Mouse (Mus musculus) yolk sac, embryonic 10.5 days (tissue): ENCODE results near the gene Ckb.
A peak's percentile ranks its signal among the peaks of the same experiment; 100 is the strongest.
"Not testable (repeated sequence)": the region's sequence is repeated elsewhere in the genome, so short reads cannot be mapped to it uniquely, and the experiment has no call there.

ENCODE experiments used
- DNase-seq: peaks from one replicate; pipeline ENCODE4 v3.0.0-alpha.2; 2017; ENCODE audit warnings: low spot score

The Ckb gene

GRCm38 (mm10) chr12:111669000-111669788 is 2.9 kb downstream of the Ckb start:
- DNase-seq: no peak

GRCm38 (mm10) chr12:111668457-111668912 is 3.7 kb downstream of the Ckb start:
- DNase-seq: peak; percentile 85

DNA sequence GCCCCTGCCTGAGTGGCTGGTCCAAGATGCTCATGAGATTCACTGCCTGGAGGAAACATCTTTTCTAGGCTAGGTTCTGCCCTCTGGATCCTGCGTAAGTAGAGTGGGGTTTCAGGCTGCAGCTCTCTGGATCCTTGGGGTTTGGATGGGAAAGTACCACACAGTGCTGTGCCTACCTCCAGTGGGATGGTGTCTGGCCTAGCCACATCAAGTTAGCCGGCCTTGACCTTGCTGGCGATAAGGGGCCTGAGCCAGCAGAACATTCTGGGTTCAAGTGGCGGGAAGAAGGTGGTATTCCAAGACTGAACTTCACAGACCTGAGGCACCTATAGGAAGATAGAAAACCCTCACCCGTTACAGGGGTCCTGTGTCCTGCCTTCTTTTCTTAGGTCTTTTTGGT is 4.7 kb downstream of the Ckb start:
- no peak for DNase-seq

DNA sequence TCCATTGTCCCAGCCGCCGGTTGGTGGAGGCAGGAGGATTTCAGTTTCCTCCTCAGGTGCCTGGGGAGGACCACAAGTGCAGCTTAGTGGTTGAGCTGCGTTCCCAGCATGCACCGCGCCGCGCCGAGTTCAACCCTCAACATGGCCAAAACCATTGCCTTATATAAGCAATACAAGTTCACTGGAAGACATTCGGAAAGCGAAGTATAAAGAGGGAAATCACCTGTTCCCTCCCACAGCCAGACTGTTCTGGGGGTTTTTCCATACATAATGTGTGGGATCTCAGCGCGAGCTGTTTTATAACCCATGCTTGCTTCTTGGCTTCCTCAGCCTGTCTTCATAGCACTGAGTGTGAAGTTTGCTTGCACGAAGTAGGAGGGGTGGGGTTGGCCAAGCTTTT is 5.8 kb downstream of the Ckb start:
- DNase-seq: no peak

DNA sequence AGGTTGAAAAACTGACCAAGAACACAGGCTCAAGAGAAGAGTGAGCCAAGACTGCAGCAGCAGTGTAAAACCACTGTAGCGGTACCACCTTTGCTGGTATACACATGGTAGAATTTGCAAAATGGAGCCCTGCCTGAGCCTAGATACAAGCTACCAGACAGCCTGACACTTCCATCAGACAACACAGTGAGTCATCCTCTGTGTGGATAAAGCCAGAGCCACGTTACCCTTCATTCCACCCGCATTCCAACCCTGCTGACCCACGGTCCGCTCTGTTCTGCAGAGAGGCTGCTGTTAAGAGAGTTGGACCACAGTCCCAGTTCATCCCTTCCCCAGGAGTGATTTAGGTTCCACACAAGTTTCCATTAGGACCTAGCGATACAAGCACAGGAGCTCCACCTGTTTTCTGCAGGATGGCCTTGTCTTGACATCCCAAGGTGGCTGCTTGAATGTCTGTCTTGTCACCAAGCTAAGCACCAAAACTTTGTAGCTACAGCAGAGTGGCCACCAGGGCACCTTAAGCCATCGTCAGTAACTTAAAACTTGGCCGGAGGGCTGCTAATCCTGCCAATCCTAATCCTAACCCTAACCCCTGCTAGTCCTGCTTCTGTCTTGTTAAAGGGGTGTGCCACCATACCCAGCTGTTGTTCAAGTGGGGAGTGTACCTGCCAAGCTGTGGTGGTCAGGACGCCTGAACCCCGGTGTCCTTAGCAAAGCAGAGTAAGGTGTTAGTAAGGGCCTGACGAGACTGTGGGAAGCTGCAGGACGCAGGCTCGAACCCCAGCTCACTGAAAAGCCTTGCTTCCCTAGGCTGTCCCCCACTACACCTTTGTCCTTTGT is 6.9 kb downstream of the Ckb start:
- DNase-seq: no peak

DNA sequence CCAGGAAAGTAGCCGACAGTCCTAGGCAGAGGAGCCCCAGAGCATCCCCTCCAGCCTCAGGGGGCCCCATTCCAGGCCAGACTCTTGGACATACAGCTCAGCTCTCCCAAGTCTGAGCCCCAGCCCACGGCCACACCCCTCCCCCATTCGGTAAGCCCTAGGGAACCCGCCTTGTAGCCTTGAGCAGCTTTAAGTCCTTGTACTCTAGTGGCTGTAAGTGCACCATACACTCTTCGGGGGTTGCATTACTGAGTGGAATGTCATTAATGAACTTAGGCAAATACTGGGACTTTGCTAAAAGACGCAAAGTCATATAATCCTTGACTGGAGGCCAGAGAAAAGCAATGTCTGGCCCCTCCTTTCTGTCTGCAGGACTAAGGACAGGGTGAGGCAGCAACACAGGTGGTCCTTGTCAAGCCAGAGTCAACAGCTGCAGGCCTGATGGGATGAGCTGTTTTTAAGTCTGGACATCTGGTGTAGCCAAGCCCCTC is 7.9 kb downstream of the Ckb start:
- DNase-seq: peak; percentile 9

DNA sequence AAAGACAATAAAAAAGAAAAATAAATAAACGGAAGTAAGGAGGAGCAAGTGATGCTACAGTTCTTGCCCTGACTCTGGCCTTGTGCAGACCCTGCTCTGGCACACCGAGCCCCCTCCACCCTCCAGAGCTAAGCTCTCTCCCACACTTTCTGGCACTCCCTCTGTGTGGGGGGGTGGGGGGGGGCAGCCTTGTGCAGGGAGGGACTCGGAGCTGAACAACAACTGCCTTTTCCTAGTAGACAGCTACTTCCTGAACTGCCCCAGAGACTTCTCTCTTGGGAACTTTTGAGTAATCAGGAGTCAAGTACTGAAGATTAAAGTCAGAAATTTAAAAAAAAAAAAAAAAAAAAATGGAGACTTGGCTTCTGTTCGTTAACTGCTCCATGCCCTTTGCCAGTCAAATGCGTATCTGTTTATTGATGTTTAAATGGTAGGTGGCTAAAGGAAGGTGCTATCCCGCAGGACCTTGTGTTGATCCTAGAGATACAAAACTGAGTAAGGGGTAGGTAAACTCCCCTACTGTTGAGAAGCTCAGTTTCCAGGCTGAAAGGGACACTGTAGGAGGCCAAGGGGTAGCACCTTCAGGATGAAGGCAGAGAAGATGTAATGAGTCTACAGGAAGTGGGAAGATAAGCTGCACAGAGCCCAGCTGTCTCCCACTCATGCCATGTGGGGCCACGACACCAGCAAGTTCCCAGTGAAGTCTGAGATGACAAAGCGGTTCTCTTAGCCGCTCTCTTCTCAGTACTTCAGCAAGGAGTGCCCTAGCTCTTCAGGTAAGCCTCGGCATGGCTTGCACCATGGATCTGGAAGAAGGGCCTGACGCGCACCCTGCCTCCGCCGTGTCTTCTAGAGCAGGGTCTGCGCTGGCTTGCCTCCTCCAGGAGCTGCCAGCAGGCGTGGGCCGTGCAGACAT is 8.7 kb downstream of the Ckb start:
- DNase-seq: no peak

DNA sequence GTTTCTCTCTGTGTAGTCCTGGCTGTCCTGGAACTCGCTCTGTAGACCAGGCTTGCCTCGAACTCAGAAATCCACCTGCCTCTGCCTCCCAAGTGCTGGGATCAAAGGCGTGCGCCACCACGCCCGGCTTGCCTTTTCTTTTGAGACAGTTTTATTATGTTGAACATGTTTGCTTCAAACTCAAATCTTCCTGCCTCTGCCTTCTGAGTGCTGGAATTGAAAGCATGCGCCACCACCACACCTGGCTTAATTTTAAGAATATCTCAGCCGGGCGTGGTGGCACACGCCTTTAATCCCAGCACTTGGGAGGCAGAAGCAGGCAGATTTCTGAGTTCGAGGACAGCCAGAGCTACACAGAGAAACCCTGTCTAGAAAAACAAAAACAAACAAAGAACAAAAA is 10.6 kb downstream of the Ckb start:
- DNase-seq: not testable (repeated sequence)

- no peak for DNase-seq
Observed at GRCm38 (mm10) chr12:111660628-111661027, 11.5 kb downstream of the Ckb start.

- DNase-seq: no peak
Observed at GRCm38 (mm10) chr12:111659331-111659730, 12.8 kb downstream of the Ckb start.

GRCm38 (mm10) chr12:111655695-111656094 is 16.4 kb downstream of the Ckb start:
- no peak for DNase-seq

DNA sequence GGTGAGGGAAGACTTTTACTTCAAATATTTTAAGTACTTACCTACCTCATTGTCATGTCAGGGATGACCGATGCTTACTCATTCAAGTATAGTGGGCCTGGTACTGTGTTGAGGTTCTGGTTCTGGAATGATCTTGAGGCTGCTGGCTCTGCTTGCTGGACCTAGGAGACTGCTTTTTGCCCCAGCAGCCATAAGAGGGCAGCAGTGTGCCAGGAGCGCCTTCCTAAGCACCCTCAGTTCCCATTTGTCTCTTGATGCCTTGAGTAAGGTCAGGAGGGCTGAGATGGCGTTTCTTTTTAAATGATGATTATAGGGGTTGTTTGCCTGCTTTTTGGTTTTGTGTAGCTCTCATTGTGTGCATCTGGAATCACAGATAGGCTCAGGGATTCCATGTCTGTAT is 18.7 kb downstream of the Ckb start:
- DNase-seq: peak; percentile 37

GRCm38 (mm10) chr12:111652953-111653352 is 19.2 kb downstream of the Ckb start:
- no peak for DNase-seq

DNA sequence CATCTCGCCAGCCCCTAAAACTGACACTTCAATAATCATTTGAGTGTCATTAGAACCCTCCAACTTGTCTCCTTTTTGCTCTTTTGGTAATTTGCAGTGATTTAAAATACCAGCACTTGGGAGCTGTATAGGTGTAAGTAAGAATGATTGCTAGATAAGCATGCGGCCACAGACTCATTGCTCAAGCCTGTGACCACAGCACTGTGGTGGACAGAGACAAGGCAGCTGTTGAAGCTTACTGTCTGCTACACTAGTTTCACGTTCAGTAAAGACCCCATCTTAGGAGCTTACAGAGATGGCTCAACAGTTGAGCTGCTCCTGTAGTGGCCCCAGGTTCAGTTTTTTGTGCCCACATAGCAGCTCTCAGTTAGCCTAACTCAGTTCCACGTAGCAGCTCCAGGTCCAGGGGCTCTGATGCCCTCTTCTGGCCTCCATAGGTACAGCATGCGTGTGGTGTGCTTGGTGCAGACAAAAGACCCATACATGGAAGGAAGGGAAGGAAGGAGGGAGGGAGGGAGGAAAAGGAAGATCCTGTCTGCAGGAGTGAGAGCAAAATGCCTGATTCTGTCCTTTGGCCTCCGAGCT is 24.0 kb downstream of the Ckb start:
- peak; percentile 33 for DNase-seq
